Mouse (Mus musculus) stomach, embryonic 14.5 days (tissue): Measurements from ENCODE around the gene Bglap2. TPM values are rescaled to one million over a fixed set of nuclear protein-coding genes. Genes with fewer than 3 reads are reported as not detected.

Source experiments
- ATAC-seq: fragments of 200-750 bp; cut with Nextera tagmentation; 2 replicates; pipeline ENCODE4 v1.8.0; 2017; ENCODE audit warnings: low read depth, moderate TSS enrichment; ENCODE audit not compliant: insufficient number of reproducible peaks, insufficient read depth, low FRiP score
- H3K27ac ChIP-seq: fragments of 300-500 bp; sonication (generic); 2 replicates; pipeline ENCODE4 v1.5.1; 2014; ENCODE audit warnings: mild to moderate bottlenecking, low read length, moderate library complexity, mixed read lengths
- H3K27me3 ChIP-seq: fragments of 300-500 bp; sonication (generic); 2 replicates; pipeline ENCODE4 v1.6.1; 2014; ENCODE audit warnings: low read length, control low read depth, mixed read lengths; ENCODE audit not compliant: control insufficient read depth, insufficient read depth
- H3K36me3 ChIP-seq: fragments of 300-500 bp; sonication (generic); 2 replicates; pipeline ENCODE4 v1.6.1; 2014; ENCODE audit warnings: mild to moderate bottlenecking, control low read depth, low read length, moderate library complexity, mixed read lengths; ENCODE audit not compliant: control insufficient read depth, insufficient read depth
- H3K4me1 ChIP-seq: fragments of 300-500 bp; sonication (generic); 2 replicates; pipeline ENCODE4 v1.6.1; 2014; ENCODE audit warnings: low read length, control low read depth, mixed read lengths; ENCODE audit not compliant: control insufficient read depth, insufficient read depth
- H3K4me2 ChIP-seq: fragments of 300-500 bp; sonication (generic); replicated peaks from 2 replicates; pipeline ENCODE4 v1.6.1; 2014; ENCODE audit warnings: low read depth, low read length, control low read depth
- H3K4me3 ChIP-seq: fragments of 300-500 bp; sonication (generic); 2 replicates; pipeline ENCODE4 v1.5.1; 2014; ENCODE audit warnings: low read depth, low read length, control low read depth
- H3K9ac ChIP-seq: fragments of 300-500 bp; sonication (generic); replicated peaks from 2 replicates; pipeline ENCODE4 v1.6.1; 2014; ENCODE audit warnings: low read depth, mild to moderate bottlenecking, control low read depth, low read length, moderate library complexity, mixed read lengths
- H3K9me3 ChIP-seq: fragments of 300-500 bp; sonication (generic); 2 replicates; pipeline ENCODE4 v1.6.1; 2016; ENCODE audit warnings: low read depth, low read length, control low read depth; ENCODE audit not compliant: control insufficient read depth
- WGBS: fragments of 180-500 bp; shearing (Covaris S2); extraction: QIAGEN DNeasy Blood & Tissue Kit; methylation state at CpG from one replicate; pipeline ENCODE4 v1.1.7; 2014; 5-methylcytosine and 5-hydroxymethylcytosine counted together
- polyA plus RNA-seq: library from polyadenylated mRNA; unstranded; fragments of >200 nt; fragmentation: Nextera tagmentation; extraction: Ambion mirVana; gene quantifications from 2 replicates; pipeline ENCODE4 v1.2.1, GENCODE M21; 2014

Gene Bglap2
- polyA plus RNA-seq, 1 experiment from 2014 or later = not detected

GRCm38 (mm10) chr3:88331282-88331681 lies 47.2 kb downstream of the Bglap2 start:
- peaks cover 17% of the 10 kb centered on the region for H3K36me3 ChIP-seq
- 42% methylated on average over 2 of the region's 2 CpGs for WGBS
- no peak for ATAC-seq
- no peak overlapping the region for H3K27ac ChIP-seq
- no peaks in the 10 kb centered on the region for H3K9me3 ChIP-seq
- no peak overlapping the region for H3K4me2 ChIP-seq
- no peak overlapping the region for H3K9ac ChIP-seq
- H3K4me1 ChIP-seq = 0 out of 2 replicates have a peak, but pooled peaks cover 4% of the 10 kb centered on the region
- no peaks in the 10 kb centered on the region for H3K27me3 ChIP-seq
- no peak overlapping the region for H3K4me3 ChIP-seq

GRCm38 (mm10) chr3:88328956-88329355 lies 49.5 kb downstream of the Bglap2 start:
- WGBS = 54% methylated on average over 5 of the region's 5 CpGs
- H3K27me3 ChIP-seq = no peaks in the 10 kb centered on the region
- H3K4me2 ChIP-seq = no peak overlapping the region
- no peak overlapping the region for H3K27ac ChIP-seq
- H3K9me3 ChIP-seq = no peaks in the 10 kb centered on the region
- peaks cover 17% of the 10 kb centered on the region for H3K36me3 ChIP-seq
- H3K4me3 ChIP-seq = no peak overlapping the region
- no peak for ATAC-seq
- H3K9ac ChIP-seq = no peak overlapping the region
- H3K4me1 ChIP-seq = peaks cover 10% of the 10 kb centered on the region

Other genes with a start within 250 kb of the Bglap2 start
- gene Mef2d, start 236.3 kb downstream of the Bglap2 start, polyA plus RNA-seq = 19.5 and 20.1 TPM in 2 replicates
- 3.2 and 4.2 TPM in 2 replicates for gene Rhbg, start 124.0 kb downstream of the Bglap2 start, polyA plus RNA-seq
- gene Gm38392, start 91.5 kb downstream of the Bglap2 start, polyA plus RNA-seq = 0.33 and 0.64 TPM in 2 replicates
- gene Tsacc, start 81.7 kb downstream of the Bglap2 start, polyA plus RNA-seq = 12.9 and 13.8 TPM in 2 replicates
- gene Cct3, start 81.6 kb downstream of the Bglap2 start, polyA plus RNA-seq = 495 and 512 TPM in 2 replicates
- gene Glmp, start 53.7 kb downstream of the Bglap2 start, polyA plus RNA-seq = 121 and 132 TPM in 2 replicates
- 20.5 and 23.1 TPM in 2 replicates for gene Tmem79, start 42.6 kb downstream of the Bglap2 start, polyA plus RNA-seq
- 38.9 and 39.4 TPM in 2 replicates for gene Smg5, start 42.4 kb downstream of the Bglap2 start, polyA plus RNA-seq
- gene Paqr6, start 14.1 kb downstream of the Bglap2 start, polyA plus RNA-seq = 10.8 and 11.2 TPM in 2 replicates
- 0.45 TPM in 1 of 2 replicates, not detected in the other for gene Bglap3, start 6.0 kb downstream of the Bglap2 start, polyA plus RNA-seq
- not detected in 2 replicates for gene Bglap, start 5.8 kb upstream of the Bglap2 start, polyA plus RNA-seq
- gene Pmf1, start 31.6 kb upstream of the Bglap2 start, polyA plus RNA-seq = 136 and 143 TPM in 2 replicates
- 18.2 and 18.4 TPM in 2 replicates for gene Slc25a44, start 46.4 kb upstream of the Bglap2 start, polyA plus RNA-seq
- gene Sema4a, start 82.5 kb upstream of the Bglap2 start, polyA plus RNA-seq = 8.9 and 11.8 TPM in 2 replicates
- gene Lmna, start 131.3 kb upstream of the Bglap2 start, polyA plus RNA-seq = 128 and 148 TPM in 2 replicates
- gene Mex3a, start 153.7 kb upstream of the Bglap2 start, polyA plus RNA-seq = 25.2 and 26.3 TPM in 2 replicates
- 57.0 and 67.9 TPM in 2 replicates for gene Rab25, start 169.6 kb upstream of the Bglap2 start, polyA plus RNA-seq
- 84.8 and 88.5 TPM in 2 replicates for gene Lamtor2, start 174.4 kb upstream of the Bglap2 start, polyA plus RNA-seq
- gene Ubqln4, start 175.1 kb upstream of the Bglap2 start, polyA plus RNA-seq = 48.4 TPM in 2 replicates
- 295 and 301 TPM in 2 replicates for gene Ssr2, start 197.2 kb upstream of the Bglap2 start, polyA plus RNA-seq
- gene Arhgef2, start 227.3 kb upstream of the Bglap2 start, polyA plus RNA-seq = 108 and 119 TPM in 2 replicates